In genomic region chrX:162900938-162901337, GRCm38 (mm10) we compare ENCODE assay signal across 8 mouse cellular contexts. TPM values are rescaled to one million over a fixed set of nuclear protein-coding genes. Genes with fewer than 3 reads are reported as not detected.
A peak's percentile ranks its signal among the peaks of the same experiment; 100 is the strongest.
DNase-seq lines count a peak whose midpoint lies in the region; ATAC-seq and TF ChIP-seq lines count a peak whose summit lies in the region.

Gene Ctps2, plus strand, starts transcription at chrX:162901238.

- peak within 1 kb of the TSS; percentile 54 for H3K4me3 ChIP-seq in left cerebral cortex, adult 2 months
- peak within 1 kb of the TSS; percentile 78 for H3K4me3 ChIP-seq in bone marrow macrophage, adult 2 months (ENCODE audit: insufficient read depth, low read length)
- H3K4me3 ChIP-seq in heart, embryonic 14.5 days (ENCODE audit: control insufficient read depth in 1 of 2, insufficient read depth in 1 of 2, low read depth in 1 of 2, low read length in 2 of 2), result peak within 1 kb of the TSS; percentile 64 to 86

- no peaks in the 10 kb centered on the region for H3K36me3 ChIP-seq in heart, embryonic 14.5 days (ENCODE audit: control insufficient read depth, insufficient read depth, low read length)

- H3K9me3 ChIP-seq in heart, embryonic 14.5 days (ENCODE audit: control insufficient read depth, low read length), result no peaks in the 10 kb centered on the region

- peak within 1 kb of the TSS; percentile 88 for H3K27ac ChIP-seq in left cerebral cortex, adult 2 months
- peak within 1 kb of the TSS; percentile 85 for H3K27ac ChIP-seq in bone marrow macrophage, adult 2 months (ENCODE audit: insufficient read depth, low read depth, low read length)
- H3K27ac ChIP-seq in heart, embryonic 14.5 days (replicated peaks in 1 of 2; ENCODE audit: control insufficient read depth in 1 of 2, insufficient read depth in 1 of 2, low read depth in 2 of 2, low read length in 2 of 2), result peak within 1 kb of the TSS; percentile 61 to 85

- peak within 1 kb of the TSS; percentile 75 for H3K9ac ChIP-seq in heart, embryonic 14.5 days (ENCODE audit: low read length)

- TF ChIP-seq CTCF in left cerebral cortex, adult 2 months (IDR thresholded peaks at IDR 0.05), result no peak
- no peak for TF ChIP-seq CTCF in bone marrow macrophage, adult 2 months (IDR thresholded peaks at IDR 0.05; ENCODE audit: low read depth, low read length)

- no peak for ATAC-seq in heart, embryonic 14.5 days (ENCODE audit: insufficient number of reproducible peaks, insufficient read depth, low FRiP score, low read depth)

- peak within 1 kb of the TSS; percentile 65 for H3K4me2 ChIP-seq in heart, embryonic 14.5 days (ENCODE audit: low read length)

- H3K27me3 ChIP-seq in heart, embryonic 14.5 days (ENCODE audit: control insufficient read depth, insufficient read depth, low read length), result no peaks in the 10 kb centered on the region

- intact Hi-C loops in left cerebral cortex, adult 2 months (cut with DNase I), result no loop called here
- intact Hi-C loops in left cerebral cortex, postnatal 25 days (cut with DNase I), result no loop called here

- WGBS in heart, embryonic 14.5 days, result 26% methylated on average over 4 of the region's 4 CpGs

- DNase-seq in left cerebral cortex, adult 2 months (ENCODE audit: extremely low spot score in 1 of 2, low spot score in 2 of 2), result no peak
- no peak for DNase-seq in left cerebral cortex, adult 9 months (ENCODE audit: low spot score in 2 of 2)
- DNase-seq in left cerebral cortex, postnatal 25 days (ENCODE audit: low spot score in 2 of 2), result no peak
- peak; percentile 14 for DNase-seq in naive thymus-derived CD4-positive, alpha-beta T cell, adult 2 months (ENCODE audit: low read depth)
- DNase-seq in embryo, embryonic 11 days, result no peak
- no peak for DNase-seq in right cerebral cortex, postnatal 4 days

- TF ChIP-seq POLR2A in bone marrow macrophage, adult 2 months (IDR thresholded peaks at IDR 0.05; ENCODE audit: borderline replicate concordance, low read depth, low read length), result no peak

- peaks cover 5% of the 10 kb centered on the region; the same call in 1 of the 2 replicates for H3K4me1 ChIP-seq in bone marrow macrophage, adult 2 months (ENCODE audit: control insufficient read depth, insufficient read depth, low read length)
- H3K4me1 ChIP-seq in heart, embryonic 14.5 days (ENCODE audit: control insufficient read depth in 2 of 2, insufficient read depth in 2 of 2, low read length in 2 of 2), result no peaks in the 10 kb centered on the region

RNA-seq across cellular contexts. Expression of gene Ctps2, which starts in this region (rescaled TPM):
- 10 to 100 TPM; 63.4 to 73.2 TPM for total RNA-seq in left cerebral cortex, adult 2 months (2021)
- 85.6 and 86.8 TPM in 2 replicates for polyA plus RNA-seq in bone marrow macrophage, adult 2 months (2012; ENCODE audit: insufficient read depth, insufficient read length, missing spikeins)
- polyA plus RNA-seq in heart, embryonic 14.5 days (2014; fragmentation: Nextera tagmentation; extraction: Ambion mirVana), result 58.3 and 68.3 TPM in 2 replicates
- total RNA-seq in left cerebral cortex, postnatal 25 days (2021), result 10 to 100 TPM; 47.1 to 57.5 TPM
